Mouse (Mus musculus): Measurements from ENCODE around the gene Nsmce4a.

- TF ChIP-seq POLR2A (IDR thresholded peaks at IDR 0.05; ENCODE audit: low read depth, low read length): no peak
- TF ChIP-seq CTCF (conservative IDR thresholded peaks at IDR 0.05; ENCODE audit: insufficient read depth, insufficient read length, low read depth, low read length): 0 out of 2 replicates have a peak, but pooled peaks have one; percentile 20
Measured at GRCm38 (mm10) chr7:130535174-130535573, 37.7 kb downstream of the Nsmce4a start.

Measured in kidney, adult 2 months (tissue).